Mouse (Mus musculus) lung, postnatal 36 days (tissue): ENCODE measurements around the gene Dnajc22.

Experiments
- DNase-seq: peaks from one replicate; pipeline ENCODE4 v3.0.0; 2022; ENCODE audit warnings: mixed read lengths

Dnajc22 gene

GRCm38 (mm10) chr15:99087253-99088075, 5.5 kb upstream of the Dnajc22 start, which contains the start of gene C1ql4:
Gene C1ql4, minus strand, starts transcription at chr15:99087817.
- DNase-seq: no peak

GRCm38 (mm10) chr15:99088292-99088691, 4.7 kb upstream of the Dnajc22 start:
- peak; percentile 78 for DNase-seq

- no peak for DNase-seq
Observed at GRCm38 (mm10) chr15:99089069-99089468, 3.9 kb upstream of the Dnajc22 start.

- peak; percentile 61 for DNase-seq
Observed at GRCm38 (mm10) chr15:99093291-99094258, 605 bp downstream of the Dnajc22 start.

GRCm38 (mm10) chr15:99094631-99095270, 1.8 kb downstream of the Dnajc22 start:
- DNase-seq: no peak

GRCm38 (mm10) chr15:99095356-99095755, 2.4 kb downstream of the Dnajc22 start:
- DNase-seq: no peak

- DNase-seq: no peak
Observed at GRCm38 (mm10) chr15:99096061-99096793, 3.3 kb downstream of the Dnajc22 start.

- DNase-seq: no peak
Observed at GRCm38 (mm10) chr15:99096831-99097500, 4.0 kb downstream of the Dnajc22 start.

- peak; percentile 49 for DNase-seq
Observed at GRCm38 (mm10) chr15:99097840-99098492, 5.0 kb downstream of the Dnajc22 start.

GRCm38 (mm10) chr15:99098493-99098861, 5.5 kb downstream of the Dnajc22 start:
- no peak for DNase-seq

- peak; percentile 79 for DNase-seq
Observed at GRCm38 (mm10) chr15:99099139-99099556, 6.2 kb downstream of the Dnajc22 start.

GRCm38 (mm10) chr15:99099984-99100383, 7.0 kb downstream of the Dnajc22 start:
- no peak for DNase-seq

- DNase-seq: no peak
Observed at GRCm38 (mm10) chr15:99105238-99105637, 12.3 kb downstream of the Dnajc22 start.

- DNase-seq: no peak
Observed at GRCm38 (mm10) chr15:99107866-99108265, 14.9 kb downstream of the Dnajc22 start.

GRCm38 (mm10) chr15:99111139-99111538, 18.2 kb downstream of the Dnajc22 start:
- no peak for DNase-seq

GRCm38 (mm10) chr15:99111809-99112208, 18.8 kb downstream of the Dnajc22 start:
- DNase-seq: no peak

GRCm38 (mm10) chr15:99112843-99113395, 19.9 kb downstream of the Dnajc22 start:
- no peak for DNase-seq

- DNase-seq: peak; percentile 40
Observed at GRCm38 (mm10) chr15:99113396-99113975, 20.5 kb downstream of the Dnajc22 start.

- no peak for DNase-seq
Observed at GRCm38 (mm10) chr15:99114312-99115064, 21.5 kb downstream of the Dnajc22 start.

- no peak for DNase-seq
Observed at GRCm38 (mm10) chr15:99115065-99115423, 22.1 kb downstream of the Dnajc22 start.
